Mouse (Mus musculus) embryo, embryonic 9.5 days (tissue): ENCODE measurements at regions not wholly inside any gene's neighbourhood (a gene's known extent, or its start where the extent isn't known, plus 50 kb on each side); places are given as distances from the start of the nearest gene placed in this dataset.

Experiments
- DNase-seq: peaks from one replicate; pipeline ENCODE4 v3.0.0-alpha.2; 2017; ENCODE audit errors: extremely low spot score

DNA sequence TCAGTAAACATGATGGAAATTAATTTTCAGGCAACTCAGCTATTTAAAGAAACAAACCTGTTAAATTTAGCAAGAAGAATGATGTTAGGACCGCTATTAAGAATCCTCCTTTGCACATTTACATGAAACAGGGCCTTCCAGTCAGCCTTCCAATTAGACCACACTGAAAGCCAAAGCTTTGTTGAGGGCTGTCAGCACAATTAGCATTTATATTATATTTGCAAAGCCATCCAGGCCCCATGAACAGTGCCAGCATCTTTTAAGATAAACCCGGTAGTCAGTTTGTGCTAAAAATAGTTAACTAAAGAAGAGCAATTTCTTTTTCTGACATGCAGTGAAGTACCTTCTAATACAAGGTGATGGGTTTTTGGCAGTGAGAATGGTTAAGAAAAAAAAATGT, 495.1 kb downstream of the Kcna4 start:
- no peak for DNase-seq

DNA sequence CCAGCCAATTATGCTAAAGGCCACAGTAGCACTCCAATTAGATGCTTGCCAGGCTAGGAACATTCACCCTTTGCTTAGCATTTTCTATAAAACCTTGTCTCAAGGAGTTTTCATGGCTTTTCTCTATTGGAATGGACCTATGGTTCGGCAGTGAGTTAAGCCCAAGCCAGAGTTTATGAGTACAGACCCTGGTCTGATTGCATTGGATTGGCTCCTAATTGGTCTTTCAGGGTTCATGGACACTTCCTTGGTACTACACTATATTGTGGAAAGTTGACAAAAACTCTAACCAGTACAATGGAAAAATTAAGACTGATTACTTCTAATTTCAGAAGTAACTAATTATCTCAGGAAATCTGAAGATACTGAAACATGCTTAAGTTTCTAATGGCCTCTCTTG, 506.5 kb downstream of the Kcna4 start:
- DNase-seq, result no peak

DNA sequence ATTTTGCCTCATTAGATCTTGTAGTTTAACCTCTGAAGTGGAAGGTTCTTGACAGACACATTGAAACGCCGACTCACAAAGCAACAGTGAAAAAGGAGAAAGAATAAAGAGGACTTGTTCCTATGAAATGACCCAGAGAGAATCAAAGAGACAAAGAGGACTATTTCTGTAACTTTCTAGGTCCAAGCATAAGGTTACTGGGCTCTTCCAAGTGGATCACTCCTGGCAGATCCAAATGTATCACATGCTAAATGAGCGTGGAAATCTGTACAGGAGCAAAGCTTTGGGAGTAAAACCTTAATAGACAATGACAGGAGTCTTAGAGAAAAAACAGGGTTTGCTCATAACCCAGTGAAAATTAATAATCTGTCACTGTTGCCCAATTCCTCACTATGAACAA, 522.8 kb downstream of the Kcna4 start:
- no peak for DNase-seq

DNA sequence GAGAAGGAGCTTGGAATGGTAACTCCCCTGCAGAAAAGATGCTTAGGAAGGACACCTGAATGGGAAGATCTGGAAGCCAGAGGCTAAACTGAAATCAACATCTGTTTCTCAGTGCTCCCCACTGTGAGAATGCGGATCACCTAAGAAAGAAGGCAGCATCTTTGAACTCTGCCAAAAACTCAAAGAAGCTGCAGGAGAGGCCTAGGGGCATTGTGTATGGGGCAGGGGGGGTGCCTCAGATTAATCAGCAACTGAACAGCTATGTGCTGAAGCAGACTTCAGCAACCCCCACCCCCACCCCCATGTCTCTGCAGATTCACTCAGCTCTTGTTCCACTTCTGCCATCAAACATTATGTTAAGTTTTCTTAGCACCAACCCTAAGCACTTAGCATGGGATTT, 523.6 kb downstream of the Kcna4 start:
- peak; percentile 4 for DNase-seq
